Mouse (Mus musculus) heart, postnatal 25 days (tissue): ENCODE data around the gene Vdac2. TPM values are rescaled to one million over a fixed set of nuclear protein-coding genes. Genes with fewer than 3 reads are reported as not detected.
A peak's percentile ranks its signal among the peaks of the same experiment; 100 is the strongest.

Experiments used
- DNase-seq: peaks from one replicate; pipeline ENCODE4 v3.0.0; 2022; ENCODE audit warnings: low spot score
- intact Hi-C: fragments of 180-260 bp; cut with DNase I; formaldehyde crosslinking; loops from one replicate; pipeline ENCODE4 v1.15.1; 2025
- total RNA-seq, 2 experiments: library from RNA; stranded (reverse); gene quantifications; 2 replicates each; pipeline ENCODE4 v1.2.3; 2021

Gene Vdac2
- total RNA-seq, 2 experiments from 2014 or later = 494 to 528 TPM

DNA sequence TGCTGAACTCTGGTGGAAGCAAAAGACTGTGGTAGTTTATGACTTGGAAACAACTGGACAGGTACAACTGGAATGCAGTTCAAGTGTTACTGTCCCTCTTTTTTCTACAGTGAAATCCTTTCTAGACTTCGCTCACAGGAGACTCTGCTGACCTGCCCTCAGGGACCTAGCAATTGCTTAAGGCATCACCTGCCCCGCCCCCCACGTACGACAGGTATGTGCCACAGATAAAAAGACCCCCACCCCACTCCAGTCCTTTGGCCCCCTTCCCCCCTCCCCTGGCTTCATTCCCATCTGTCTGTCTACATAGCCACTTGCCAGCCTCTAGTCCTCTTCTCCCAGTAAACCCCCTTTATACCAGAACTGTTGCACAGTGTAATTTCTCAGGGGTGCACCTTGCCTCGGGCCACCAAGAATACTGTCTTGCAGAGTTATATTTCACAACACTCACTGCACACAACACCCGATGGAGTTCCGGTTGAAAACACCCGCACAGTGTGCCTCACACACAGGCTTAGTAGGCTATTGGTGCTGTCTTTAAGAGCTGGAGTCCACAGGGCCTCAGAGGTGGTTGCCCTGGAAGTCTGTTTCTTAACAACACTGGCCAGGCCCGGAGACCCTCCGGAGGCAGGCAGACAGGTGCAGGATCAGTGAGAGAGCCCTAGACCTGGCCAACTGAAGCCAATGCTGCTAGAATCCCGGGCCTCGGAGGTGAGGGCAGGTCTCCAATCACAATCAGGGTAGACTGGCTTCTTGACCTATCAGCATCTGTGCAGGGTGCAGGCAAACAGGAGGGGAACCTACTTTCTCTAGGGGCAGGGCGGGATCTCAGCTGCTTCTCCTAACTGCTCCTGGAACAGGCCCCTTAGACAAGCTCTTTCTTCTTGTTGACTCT is 24.7 kb downstream of the Vdac2 start:
- no peak for DNase-seq
- intact Hi-C loops = loop anchor here (1.0 to 10.0 kb wide), 4 partner anchors 17 to 345 kb away; partner anchors contain the start of genes Dusp13 and Samd8

DNA sequence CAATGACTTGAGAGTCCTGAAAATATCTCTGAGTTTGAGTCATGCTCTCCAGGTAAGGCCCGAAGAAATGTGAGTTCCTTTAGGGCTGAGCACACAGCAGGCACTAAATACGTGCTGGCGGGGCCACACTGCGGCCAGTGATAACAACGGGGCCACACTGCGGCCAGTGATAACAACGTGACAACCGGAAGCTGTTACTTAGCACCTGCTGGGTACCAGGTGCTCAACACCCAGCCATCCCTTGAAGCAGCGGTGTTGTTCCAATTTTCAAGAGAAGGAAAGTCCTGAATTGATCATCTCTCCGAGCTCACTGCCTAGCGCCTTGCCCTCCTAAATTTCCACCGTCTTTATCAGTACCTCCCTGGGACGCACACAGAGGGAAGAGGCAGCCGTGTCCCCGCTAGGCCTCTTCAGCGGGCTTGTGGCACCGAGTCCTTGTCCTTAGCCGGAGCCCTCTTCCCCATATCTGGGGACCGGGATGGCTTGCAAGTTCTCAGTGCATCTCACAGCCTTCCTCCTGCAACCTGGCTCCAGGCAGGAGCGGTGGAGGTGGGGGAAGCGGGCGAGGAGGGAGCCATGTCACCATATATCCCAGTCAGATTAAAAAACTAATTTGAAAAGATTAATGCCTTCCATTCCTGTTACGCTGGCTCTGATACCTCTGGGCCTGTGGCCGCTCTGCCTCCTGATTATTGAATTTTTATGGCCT is 25.5 kb downstream of the Vdac2 start:
- DNase-seq = no peak
- intact Hi-C loops = no loop called here

DNA sequence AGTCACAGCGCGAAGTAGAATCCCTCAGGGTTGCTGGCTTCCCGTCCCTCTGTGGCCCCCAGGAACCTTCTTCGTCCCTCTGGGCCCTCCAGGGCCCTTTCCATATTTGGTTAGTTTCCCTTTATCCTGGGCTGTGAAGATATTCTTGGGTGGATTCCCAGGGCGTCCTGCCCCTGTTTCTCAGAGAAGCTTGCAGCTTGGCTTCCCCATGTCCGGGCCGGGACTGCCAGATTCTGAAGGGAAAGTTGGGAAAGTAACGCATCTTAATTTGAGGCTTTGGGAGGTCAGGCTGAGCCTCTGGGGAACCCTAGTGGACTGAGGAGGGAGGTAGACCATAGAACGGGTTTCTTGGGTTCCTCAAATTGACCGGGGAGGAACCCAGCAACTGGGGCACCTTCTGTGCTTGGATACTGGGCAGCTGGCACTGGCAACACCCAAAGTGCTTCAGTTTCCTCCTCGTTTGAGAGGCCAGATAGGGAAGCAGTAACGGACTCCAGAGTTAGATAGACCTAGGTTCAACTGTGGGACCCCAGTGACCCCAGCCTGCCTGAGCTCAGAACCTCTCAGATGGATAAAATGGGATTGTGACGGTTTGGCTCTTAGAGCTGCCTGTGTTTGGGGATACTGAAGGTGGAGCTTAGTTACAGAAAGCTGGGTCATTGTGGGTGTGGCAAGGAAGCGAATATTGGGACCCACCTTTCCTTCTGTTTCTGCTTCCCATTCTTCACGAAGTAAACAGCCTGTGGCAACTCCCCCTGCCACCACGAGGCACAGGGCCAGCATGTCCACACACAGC is 27.2 kb downstream of the Vdac2 start:
- peak; percentile 44 for DNase-seq
- intact Hi-C loops = no loop called here

DNA sequence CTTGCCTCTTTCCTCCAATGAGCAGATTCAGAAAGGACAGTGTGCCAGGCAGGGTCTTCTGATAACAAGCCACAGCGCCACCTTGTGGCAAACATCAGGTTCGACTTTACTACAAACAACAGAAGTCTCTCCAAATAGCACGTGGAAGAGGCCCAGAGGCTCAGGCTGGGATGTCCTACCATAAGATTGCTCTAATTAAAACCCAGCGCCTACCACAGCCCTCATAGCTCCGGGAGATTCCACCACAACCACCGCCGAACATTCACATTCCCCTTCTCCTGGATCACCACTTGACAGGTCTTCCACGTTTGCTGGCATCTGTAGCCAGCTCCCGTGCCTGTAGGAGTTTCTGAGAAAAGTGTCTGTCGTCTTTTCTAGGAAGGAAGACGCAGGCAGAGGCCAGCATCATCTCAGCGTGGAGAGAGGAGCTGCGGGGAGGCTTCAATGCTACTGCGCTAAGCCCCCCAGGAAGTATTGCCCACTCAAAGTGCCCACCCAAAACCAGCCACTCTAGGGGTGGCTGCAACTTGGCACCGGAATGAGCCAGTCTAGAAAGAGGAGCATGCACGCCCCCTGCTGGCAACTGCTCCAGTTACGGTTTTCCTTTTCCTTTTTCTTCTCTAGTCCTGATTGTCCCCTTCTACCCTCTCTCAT is 28.5 kb downstream of the Vdac2 start:
- intact Hi-C loops = no loop called here

DNA sequence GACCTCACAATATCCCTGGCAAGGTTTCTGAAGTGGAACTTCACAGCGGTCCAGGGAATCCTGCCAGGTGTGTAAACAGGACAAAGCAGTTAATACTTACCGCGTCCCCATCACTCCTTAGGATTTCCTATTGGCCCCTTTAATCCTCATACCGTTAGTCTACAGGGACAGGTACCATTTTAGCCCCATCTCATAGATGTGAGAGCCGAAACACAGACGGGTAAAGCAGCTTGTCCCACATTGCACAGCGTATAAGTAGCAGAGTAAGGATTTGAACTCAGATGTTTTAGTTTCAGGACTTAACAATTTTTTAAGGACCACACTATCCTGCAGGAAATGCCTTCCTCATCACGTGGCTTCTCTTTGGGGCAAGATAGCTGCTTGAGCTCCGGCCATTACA is 29.2 kb downstream of the Vdac2 start:
- intact Hi-C loops = no loop called here
- no peak for DNase-seq

More for the DNA sequence above, 28.5 kb downstream of the Vdac2 start:
- DNase-seq = peak; percentile 27

DNA sequence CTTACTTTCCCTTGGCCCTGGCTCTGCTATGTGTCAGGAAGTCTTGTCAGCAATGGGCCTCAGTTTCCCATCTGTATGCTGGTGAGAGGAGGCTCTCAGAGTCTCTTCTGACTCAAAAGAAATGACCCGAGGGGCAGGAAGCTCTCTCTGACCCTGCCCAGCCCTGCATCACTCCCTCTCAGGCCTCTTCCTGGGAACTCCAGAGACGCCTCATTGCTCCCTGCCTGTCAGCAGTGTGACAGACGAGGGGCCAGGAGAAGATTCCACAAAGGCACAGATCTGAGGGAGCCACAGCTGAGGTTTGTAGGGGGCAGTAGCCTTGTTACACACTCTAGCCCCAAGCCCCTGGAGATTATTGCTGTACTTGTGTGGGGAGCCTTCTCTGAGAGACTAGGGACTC is 30.9 kb downstream of the Vdac2 start:
- intact Hi-C loops = no loop called here
- no peak for DNase-seq

DNA sequence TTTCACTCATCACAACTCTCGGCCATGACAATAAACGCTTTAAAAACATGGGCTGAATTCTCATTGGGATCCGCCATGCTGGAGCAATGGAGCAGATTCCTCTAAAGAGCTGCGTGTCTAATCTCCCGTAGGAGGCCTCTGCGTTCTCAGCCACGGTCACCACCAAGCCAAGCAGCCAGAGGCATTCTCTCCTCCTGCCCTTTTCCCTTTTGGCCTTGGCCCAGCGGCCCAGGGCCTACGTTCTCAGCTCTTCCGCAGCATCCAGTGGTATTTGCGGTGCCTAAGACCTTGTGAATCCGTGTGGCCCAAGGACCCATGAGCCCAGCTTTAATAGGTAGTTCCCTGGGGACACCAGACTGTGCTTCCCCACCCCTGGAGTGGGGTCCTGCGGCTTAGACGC is 31.8 kb downstream of the Vdac2 start:
- no peak for DNase-seq
- intact Hi-C loops = no loop called here

DNA sequence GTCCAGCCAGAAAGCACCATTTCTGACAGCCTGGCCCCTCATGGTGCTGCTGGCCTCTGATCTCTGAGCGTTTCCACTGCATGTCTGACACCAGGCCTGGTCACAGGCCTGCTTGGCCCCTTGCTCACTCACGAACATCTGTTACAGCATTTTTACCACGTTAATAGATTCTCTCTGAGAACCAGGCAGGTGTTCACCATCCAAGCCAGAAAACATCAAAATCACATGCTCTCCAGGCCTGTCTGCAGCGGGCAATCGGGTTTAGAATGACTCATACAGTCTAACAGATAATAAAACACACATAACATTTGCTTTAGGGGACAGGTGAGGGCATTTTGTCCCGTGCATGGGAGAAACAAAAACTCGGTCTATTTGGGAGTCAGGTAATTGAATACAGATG is 41.3 kb downstream of the Vdac2 start:
- DNase-seq = no peak
- intact Hi-C loops = no loop called here

DNA sequence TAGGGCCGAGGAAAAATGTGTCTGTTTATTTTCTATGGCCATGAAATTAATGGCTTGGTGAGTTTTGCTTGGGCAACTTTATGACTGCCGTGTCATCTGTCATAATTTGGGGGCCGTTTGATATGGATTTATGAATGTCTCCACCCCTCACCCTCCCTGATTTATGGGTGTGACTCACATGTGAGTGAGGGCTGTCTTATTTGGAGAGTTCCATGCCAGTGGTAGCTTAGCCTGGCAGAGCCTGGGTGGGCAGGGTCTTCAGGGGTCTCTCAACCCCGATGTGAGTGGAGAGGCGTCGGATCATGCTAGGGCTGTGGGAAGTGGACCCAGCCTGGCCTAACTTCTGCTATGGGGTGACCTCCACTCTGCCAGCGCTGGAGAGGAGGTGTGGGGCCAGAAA is 41.8 kb downstream of the Vdac2 start:
- intact Hi-C loops = no loop called here

DNA sequence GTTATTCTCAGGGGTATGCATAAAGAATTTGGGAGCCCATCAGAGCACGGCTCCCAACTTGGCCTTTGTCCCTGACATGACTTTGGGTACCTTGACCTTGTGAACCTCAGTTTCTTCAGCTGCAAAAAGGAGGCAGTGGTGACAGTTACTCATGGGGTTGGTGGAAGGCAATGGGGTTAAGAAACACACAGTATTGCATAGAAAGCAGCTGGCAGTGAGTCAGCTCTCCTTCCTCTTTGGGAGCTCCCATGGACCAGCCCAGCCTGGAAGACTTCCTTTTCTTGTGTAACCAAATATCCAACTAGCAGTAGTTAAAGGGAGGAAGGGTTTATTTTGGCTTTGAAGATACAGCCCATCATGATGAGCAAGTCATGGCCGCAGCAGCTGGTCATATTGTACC is 65.4 kb downstream of the Vdac2 start:
- DNase-seq = no peak
- intact Hi-C loops = no loop called here

More for the DNA sequence above, 41.8 kb downstream of the Vdac2 start:
- no peak for DNase-seq

DNA sequence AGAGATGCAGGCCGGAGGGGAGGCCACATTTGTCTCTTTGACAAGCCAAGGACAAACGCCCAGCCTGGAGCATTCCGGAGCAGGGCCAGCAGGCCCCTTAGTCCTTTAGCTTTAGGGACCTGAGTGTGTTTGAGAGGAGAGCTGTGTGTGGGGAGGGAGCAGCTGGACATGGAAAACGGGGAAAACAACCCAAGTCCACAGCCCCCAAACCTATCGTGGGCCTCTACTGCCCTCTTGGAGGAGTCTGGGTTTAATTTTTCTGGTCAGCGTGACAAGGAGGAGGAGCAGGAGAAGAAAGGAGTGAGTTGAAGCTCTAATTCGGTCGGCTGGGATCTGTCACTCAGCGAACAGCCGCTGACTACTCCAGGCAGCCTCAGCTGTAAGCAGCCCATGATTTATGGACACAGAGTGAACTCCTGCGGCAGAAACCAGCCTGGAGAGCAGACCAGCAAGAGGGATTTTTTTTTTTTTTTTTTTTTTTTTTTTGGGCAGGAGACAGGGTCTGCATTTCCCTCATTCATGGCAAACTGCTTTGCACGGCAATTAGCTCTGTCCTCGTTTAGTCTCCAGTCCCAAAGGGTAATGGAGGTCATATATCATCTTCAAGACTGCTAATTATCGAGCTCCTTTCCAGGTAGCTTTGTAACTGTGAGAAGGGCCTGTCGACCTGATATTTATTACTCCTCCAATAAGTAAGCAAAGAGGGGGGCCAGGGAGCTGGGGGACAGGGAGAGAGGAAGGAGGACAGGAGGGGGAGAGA is 66.7 kb downstream of the Vdac2 start:
- intact Hi-C loops = no loop called here

DNA sequence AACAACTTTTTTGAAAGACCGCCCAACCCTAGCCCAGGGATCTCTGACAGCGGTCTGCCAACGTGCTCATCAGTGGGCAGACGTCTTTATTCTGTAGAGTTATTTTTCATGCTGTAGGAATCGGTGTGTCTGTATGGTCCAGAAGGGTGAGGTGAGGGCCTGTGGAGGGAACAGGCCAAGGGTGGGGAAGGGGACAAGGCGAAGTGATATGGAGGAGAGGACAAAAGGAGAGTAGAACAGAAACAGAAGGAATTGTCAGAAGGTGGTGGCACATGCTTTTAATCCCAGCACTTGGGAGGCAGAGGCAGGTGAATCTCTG is 67.3 kb downstream of the Vdac2 start:
- DNase-seq = no peak

More for the DNA sequence above, 66.7 kb downstream of the Vdac2 start:
- no peak for DNase-seq

More for the DNA sequence above, 67.3 kb downstream of the Vdac2 start:
- intact Hi-C loops = no loop called here

Other genes starting within 250 kb of the Vdac2 start
- gene Dupd1, start 110.7 kb upstream of the Vdac2 start, total RNA-seq = not detected
- gene Samd8, start 74.7 kb upstream of the Vdac2 start, total RNA-seq = 10 to 100 TPM; 26.1 to 28.5 TPM
- gene Dusp13, start 74.1 kb upstream of the Vdac2 start, total RNA-seq = under 1 TPM; 0.34 to 0.39 TPM
- 1 to 10 TPM; 7.5 to 9.5 TPM for gene Comtd1, start 23.7 kb downstream of the Vdac2 start, total RNA-seq
- gene Zfp503, start 164.4 kb downstream of the Vdac2 start, total RNA-seq = 1 to 10 TPM; 1.5 to 2.1 TPM
- gene Lrmda, start 194.5 kb downstream of the Vdac2 start, total RNA-seq = 1 to 10 TPM in 1 of 2 experiments, under 1 TPM in 1; 0.83 to 1.8 TPM